Mouse (Mus musculus) kidney, adult 2 months (tissue): ENCODE data around the gene Ets1. TPM values are rescaled to one million over a fixed set of nuclear protein-coding genes. Genes with fewer than 3 reads are reported as not detected.
A peak's percentile ranks its signal among the peaks of the same experiment; 100 is the strongest.

Experiments used
- DNase-seq: peaks from one replicate; pipeline ENCODE4 v3.0.0; 2021
- H3K27ac ChIP-seq: fragments of 200-500 bp; 2 replicates; pipeline ENCODE4 v1.5.1; 2012; ENCODE audit warnings: low read depth, low read length, control low read depth, inconsistent platforms; ENCODE audit not compliant: insufficient read depth
- H3K27me3 ChIP-seq: fragments of 200-500 bp; replicated peaks from 2 replicates; pipeline ENCODE4 v1.6.1; 2012; ENCODE audit warnings: mild to moderate bottlenecking, moderate library complexity, low read length, inconsistent platforms; ENCODE audit not compliant: control insufficient read depth, insufficient read depth
- H3K36me3 ChIP-seq: fragments of 200-500 bp; 2 replicates; pipeline ENCODE4 v1.6.1; 2012; ENCODE audit warnings: mild to moderate bottlenecking, moderate library complexity, low read length, inconsistent platforms; ENCODE audit not compliant: control insufficient read depth, insufficient read depth
- H3K4me1 ChIP-seq: fragments of 200-500 bp; 2 replicates; pipeline ENCODE4 v1.6.1; 2011; ENCODE audit warnings: low read length; ENCODE audit not compliant: control insufficient read depth, insufficient read depth
- H3K4me3 ChIP-seq: fragments of 200-500 bp; 2 replicates; pipeline ENCODE4 v1.5.1; 2011; ENCODE audit warnings: mild to moderate bottlenecking, low read depth, low read length, control low read depth; ENCODE audit not compliant: insufficient read depth
- CTCF ChIP-seq: fragments of 200-500 bp; conservative IDR thresholded peaks from 2 replicates; pipeline ENCODE4 v1.5.1; 2011; ENCODE audit warnings: low read depth, mild to moderate bottlenecking, control low read depth, low read length, moderate library complexity, mixed read lengths; ENCODE audit not compliant: insufficient read depth, insufficient read length
- POLR2A ChIP-seq: fragments of 200-500 bp; IDR thresholded peaks from one replicate; pipeline ENCODE4 v1.6.1; 2011; ENCODE audit warnings: low read depth, low read length, control low read depth
- WGBS: fragments of 180-500 bp; shearing (Covaris S2); methylation state at CpG from one replicate; pipeline ENCODE4 v1.1.7; 2018; 5-methylcytosine and 5-hydroxymethylcytosine counted together
- polyA plus RNA-seq: library from polyadenylated mRNA; depleted of rRNA; stranded (reverse); fragments of >200 nt; gene quantifications from 2 replicates; pipeline ENCODE4 v1.2.3, GENCODE M21; 2012

The Ets1 gene
- polyA plus RNA-seq, 1 experiment, result 25.2 TPM

DNA sequence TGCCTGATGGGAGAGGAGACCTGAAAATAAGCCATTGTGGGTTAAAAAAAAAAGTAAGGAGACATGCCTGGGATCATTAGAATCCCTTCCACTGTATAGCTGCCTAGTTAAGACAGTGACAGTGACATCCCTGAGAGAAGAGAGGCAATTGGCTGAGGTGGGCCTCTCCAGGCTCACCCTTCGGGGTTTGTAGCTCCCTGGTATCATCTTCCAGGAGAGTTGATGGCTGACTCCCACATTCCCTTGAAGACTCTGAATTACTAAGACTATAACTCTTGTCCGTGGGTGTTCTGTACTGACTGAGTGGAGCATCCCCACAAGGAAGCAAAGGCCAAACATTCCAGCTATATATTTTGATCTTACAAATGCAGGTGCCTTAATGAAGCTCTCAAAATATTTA is 120.0 kb downstream of the Ets1 start:
- Histone ChIP-seq H3K27me3 (no peaks in the 10 kb centered on the region), H3K36me3 (no peaks in the 10 kb centered on the region; the same call in 1 of the 2 replicates), H3K4me1 (no peaks in the 10 kb centered on the region; the same call in 1 of the 2 replicates), H3K4me3 (no peak overlapping the region), H3K27ac (no peak overlapping the region)
- TF ChIP-seq POLR2A, result no peak
- TF ChIP-seq CTCF, result no peak
- WGBS, result 67% methylated on average over 2 of the region's 2 CpGs
- DNase-seq, result no peak

DNA sequence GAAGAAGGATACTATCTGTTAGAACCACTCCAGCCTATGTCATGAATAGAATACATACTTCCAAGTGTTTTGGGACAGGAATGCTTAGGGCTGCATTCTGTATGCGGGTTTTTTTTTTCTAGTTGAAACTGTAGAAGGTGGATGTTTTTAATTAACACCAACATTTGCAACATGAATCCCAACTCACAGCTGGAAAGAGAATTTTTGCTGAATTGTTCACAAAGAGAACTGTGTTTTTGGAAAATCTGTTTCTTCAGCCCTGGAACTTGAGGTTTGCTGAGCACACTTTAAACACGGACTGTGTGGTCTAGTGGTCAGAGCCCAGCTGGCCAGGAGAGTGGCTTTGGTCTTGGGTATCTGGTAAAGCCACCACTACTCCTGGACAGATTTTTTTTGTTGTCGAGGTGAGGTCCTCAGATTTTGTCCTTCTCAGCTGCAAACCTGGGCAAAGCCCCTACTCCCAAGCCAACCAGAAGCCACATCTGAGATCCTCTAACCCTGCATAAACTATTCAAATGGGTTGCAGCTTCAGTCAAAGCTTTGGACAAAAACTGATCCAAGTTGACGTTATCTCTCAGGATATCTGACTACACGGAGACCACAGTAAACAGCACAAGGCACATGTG is 122.4 kb downstream of the Ets1 start:
- TF ChIP-seq POLR2A, result no peak
- no peak for TF ChIP-seq CTCF
- H3K27ac ChIP-seq, result no peak overlapping the region
- H3K4me1 ChIP-seq, result no peaks in the 10 kb centered on the region; the same call in 1 of the 2 replicates
- 86% methylated on average over 5 of the region's 5 CpGs for WGBS
- no peaks in the 10 kb centered on the region; the same call in 1 of the 2 replicates for H3K36me3 ChIP-seq
- no peaks in the 10 kb centered on the region for H3K27me3 ChIP-seq
- H3K4me3 ChIP-seq, result no peak overlapping the region
- no peak for DNase-seq

DNA sequence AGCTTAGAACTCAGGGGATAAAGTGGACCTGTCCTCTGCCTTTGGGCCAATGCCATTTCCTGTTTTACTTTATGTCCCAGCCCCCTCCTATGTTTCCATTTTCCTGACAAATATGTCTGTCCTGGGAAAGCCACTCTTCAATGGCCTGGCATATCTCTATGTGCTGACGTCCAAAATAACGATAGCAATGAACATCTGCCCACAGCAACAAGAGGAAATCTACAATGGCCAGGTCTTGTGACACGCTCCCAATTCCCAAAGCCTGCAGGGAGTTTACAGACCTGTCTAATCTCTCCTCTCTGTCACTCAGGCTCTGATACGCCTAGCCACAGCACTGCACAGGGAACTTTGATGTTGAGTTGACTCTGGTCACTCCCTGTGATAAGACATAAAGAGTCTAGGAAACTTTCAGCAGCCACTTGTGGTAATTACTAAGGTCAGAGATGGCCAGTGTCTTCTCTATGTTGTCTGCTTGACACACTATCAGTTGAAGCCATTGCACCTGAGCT is 124.7 kb downstream of the Ets1 start:
- WGBS, result 75% methylated on average over 4 of the region's 4 CpGs
- H3K27ac ChIP-seq, result peak overlapping the region; percentile 16; the same call in 1 of the 2 replicates
- DNase-seq, result no peak

DNA sequence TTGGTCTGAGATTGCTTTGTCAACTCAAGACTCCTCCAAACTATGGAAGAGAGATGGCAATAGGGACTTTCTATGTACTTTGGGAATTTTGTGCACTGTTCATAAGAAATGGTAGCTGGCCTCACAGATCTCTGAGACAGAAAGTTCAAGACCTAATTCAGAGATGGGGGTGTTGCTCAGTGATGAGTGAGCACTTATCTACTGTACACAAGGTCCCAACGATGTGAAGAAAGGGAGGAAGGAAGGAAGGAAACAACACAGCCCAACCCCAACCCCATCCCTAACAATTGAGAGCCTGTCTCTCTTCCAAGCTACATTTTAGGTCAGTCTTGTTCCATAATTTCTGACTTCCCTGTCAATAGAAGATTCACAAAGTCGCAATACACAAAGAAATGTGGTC is 125.3 kb downstream of the Ets1 start:
- no peak overlapping the region for H3K4me3 ChIP-seq
- H3K27ac ChIP-seq, result no peak overlapping the region
- DNase-seq, result peak; percentile 48
- H3K4me1 ChIP-seq, result no peaks in the 10 kb centered on the region; the same call in 1 of the 2 replicates
- 55% methylated on average over 2 of the region's 2 CpGs for WGBS
- TF ChIP-seq CTCF (no peak), POLR2A (no peak)
- H3K27me3 ChIP-seq, result no peaks in the 10 kb centered on the region
- H3K36me3 ChIP-seq, result no peaks in the 10 kb centered on the region

More for the DNA sequence above, 124.7 kb downstream of the Ets1 start:
- H3K27me3 ChIP-seq, result no peaks in the 10 kb centered on the region
- no peaks in the 10 kb centered on the region for H3K36me3 ChIP-seq
- TF ChIP-seq CTCF, result no peak
- no peak overlapping the region for H3K4me3 ChIP-seq
- H3K4me1 ChIP-seq, result no peaks in the 10 kb centered on the region; the same call in 1 of the 2 replicates

DNA sequence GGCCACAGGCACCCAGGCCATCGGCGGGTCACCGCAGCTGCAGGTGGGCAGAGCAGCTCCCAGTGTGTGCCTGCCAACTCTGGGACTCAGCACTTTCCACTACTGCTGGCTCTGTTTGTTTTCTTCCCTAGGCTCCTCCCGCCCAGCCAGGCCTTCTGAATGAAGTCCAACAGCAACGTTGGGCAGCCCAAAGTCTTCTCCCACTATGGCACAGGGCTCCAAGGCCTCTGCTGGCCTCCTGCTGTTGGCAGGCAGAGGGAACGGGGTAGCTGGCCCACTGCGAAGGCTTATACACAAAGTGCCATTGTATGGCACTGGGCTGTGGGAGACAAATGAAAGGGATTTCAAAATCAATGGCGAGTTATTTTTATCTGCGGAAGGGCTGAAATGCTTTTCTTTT is 128.4 kb downstream of the Ets1 start:
- Histone ChIP-seq H3K4me3 (no peak overlapping the region), H3K27me3 (no peaks in the 10 kb centered on the region), H3K4me1 (no peaks in the 10 kb centered on the region; the same call in 1 of the 2 replicates), H3K27ac (no peak overlapping the region), H3K36me3 (no peaks in the 10 kb centered on the region)
- 78% methylated on average over 9 of the region's 9 CpGs for WGBS
- no peak for DNase-seq
- TF ChIP-seq POLR2A (no peak), CTCF (no peak)

DNA sequence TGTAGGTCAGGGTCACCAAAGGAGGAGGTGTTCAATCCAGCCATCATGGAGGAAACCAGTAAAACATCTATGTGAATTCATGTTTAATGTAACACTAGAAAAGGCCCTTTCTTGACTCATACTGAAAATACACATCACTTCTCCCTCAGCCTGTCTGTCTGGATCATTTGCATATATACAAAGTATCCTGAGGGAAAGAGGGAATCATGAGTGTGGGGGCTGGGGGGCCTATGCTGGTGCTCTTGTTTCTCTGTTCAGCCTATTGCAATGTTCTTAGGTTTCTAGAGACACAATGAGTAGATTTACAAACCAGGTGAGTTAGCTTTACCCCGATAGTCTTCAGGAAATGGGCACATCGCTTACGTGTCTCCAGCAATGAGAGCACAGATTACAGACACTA is 129.1 kb downstream of the Ets1 start:
- WGBS, result 99% methylated on average over 3 of the region's 3 CpGs
- Histone ChIP-seq H3K4me3 (no peak overlapping the region), H3K4me1 (no peaks in the 10 kb centered on the region; the same call in 1 of the 2 replicates), H3K27ac (no peak overlapping the region), H3K36me3 (no peaks in the 10 kb centered on the region), H3K27me3 (no peaks in the 10 kb centered on the region)
- DNase-seq, result no peak
- TF ChIP-seq POLR2A, result no peak
- TF ChIP-seq CTCF, result no peak

DNA sequence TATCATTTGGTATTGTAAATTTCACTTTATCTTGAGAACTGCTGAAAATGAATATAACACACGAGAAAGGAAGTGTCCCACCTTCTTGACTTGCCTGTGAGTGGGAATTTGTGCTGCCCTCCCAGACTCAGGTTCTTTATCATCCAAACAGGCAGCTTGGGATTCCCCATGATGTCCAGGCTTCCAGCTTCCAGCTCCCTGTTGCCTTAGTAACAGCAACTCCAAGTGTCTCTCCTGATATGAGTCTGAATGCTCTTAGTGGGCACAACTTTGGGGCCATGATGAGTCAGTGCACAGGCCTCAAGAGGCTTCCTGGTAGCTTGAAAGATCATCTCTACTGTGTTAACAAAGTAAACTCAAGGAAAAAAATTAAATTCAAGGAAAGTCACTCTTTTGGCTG is 142.8 kb downstream of the Ets1 start:
- no peak for DNase-seq
- 80% methylated on average over 1 of the region's 1 CpGs for WGBS
- no peaks in the 10 kb centered on the region for H3K36me3 ChIP-seq
- H3K27me3 ChIP-seq, result no peaks in the 10 kb centered on the region
- TF ChIP-seq POLR2A (no peak), CTCF (no peak)
- H3K4me1 ChIP-seq, result no peaks in the 10 kb centered on the region; the same call in 1 of the 2 replicates
- H3K4me3 ChIP-seq, result no peak overlapping the region
- no peak overlapping the region for H3K27ac ChIP-seq
